Mouse (Mus musculus) spleen, postnatal 10 days (tissue): ENCODE results near the gene Glul.

Experiments
- DNase-seq, 2 experiments: peaks; one replicate each; pipeline ENCODE4 v3.0.0; 2021 to 2022; ENCODE audit warnings: low spot score in 2 of 2

The Glul gene

GRCm38 (mm10) chr1:153909213-153909962, 9.6 kb downstream of the Glul start:
- DNase-seq, result peak in 1 of 2 experiments; percentile 65

- DNase-seq, result peak in 1 of 2 experiments; percentile 24
Observed at GRCm38 (mm10) chr1:153909963-153910291, 10.2 kb downstream of the Glul start.

DNA sequence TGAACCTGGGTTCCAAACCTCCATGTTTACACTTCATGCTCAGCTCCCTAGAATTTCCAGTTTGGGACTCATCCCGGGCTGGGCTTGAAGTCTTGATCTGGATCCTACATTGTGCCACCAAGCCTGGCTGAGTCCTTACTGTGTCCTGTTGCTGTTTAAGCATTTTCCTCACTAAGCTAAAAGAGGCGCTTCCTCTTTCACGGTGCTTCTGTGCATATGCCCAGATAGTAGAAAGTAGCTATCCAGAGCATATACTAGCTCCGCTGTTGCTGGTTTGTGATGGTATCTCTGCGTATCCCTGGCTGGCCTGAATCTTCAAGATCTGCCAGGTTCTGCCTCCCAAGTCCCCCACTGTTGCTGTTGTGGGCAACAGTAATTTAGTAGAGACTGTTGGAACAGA, 10.7 kb downstream of the Glul start:
- DNase-seq, result no peak

DNA sequence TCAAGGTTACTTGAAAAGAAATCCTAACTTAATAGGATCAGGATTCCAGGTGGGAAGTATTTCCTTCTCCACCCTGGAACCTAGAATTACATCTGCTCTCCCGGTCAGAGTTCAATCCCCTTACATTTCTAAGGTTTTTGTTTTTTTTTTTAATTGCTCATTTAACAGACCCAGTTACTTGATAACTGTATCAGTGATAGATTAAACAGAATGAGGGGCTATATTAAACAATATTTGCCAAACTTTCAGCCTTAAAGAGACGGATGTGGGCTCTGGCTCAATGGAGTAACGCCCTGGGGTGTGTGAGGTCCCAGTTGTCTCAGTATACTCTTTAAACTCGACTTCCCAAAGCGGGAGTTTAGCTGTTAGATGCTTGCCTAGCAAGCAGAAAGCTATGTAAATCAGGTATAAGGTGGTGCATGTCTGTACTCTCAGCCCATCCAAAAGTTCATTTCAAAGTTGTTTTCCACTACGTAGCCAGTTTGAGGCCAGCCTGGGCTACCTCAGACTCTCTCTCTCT, 11.6 kb downstream of the Glul start:
- DNase-seq, result no peak

DNA sequence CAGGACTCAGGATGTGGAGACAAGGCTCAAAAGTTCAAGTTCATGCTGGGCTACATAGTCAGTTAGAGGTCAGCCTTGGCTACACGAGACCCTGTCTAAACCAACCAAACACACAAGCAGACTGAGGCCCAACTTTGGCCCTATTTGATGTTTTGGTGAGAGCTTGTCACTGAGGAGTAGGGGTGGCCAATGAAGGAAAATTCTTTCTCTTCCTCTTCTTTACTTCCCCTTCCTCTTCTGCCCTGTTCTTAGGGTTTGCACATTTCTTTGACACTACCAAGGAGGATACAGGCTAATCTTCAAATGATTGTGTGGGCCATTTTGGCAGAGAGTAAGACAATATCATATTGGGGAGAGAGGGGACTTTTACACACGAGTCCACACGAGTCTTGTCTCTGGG, 14.1 kb downstream of the Glul start:
- DNase-seq, result no peak

GRCm38 (mm10) chr1:153918521-153919206, 18.9 kb downstream of the Glul start:
- DNase-seq, result no peak

DNA sequence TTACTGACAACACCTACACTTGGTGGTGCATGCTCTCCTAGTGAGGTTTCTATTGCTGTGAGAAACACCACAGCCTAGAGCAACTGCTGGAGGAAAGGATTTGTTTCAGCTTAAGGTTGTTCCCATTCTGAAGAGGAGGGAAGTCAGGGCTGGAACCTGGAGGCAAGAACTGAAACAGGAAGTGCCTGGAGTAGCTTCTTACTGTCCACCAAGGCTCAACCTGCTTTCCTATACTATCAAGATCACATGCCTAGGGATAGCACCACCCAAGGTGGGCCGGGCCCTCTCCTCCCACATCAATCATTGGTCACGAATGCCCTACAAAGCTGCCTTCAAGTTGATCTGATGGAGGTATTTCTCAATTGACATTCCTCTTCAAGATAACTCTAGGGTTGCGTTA, 21.9 kb downstream of the Glul start:
- no peak for DNase-seq

DNA sequence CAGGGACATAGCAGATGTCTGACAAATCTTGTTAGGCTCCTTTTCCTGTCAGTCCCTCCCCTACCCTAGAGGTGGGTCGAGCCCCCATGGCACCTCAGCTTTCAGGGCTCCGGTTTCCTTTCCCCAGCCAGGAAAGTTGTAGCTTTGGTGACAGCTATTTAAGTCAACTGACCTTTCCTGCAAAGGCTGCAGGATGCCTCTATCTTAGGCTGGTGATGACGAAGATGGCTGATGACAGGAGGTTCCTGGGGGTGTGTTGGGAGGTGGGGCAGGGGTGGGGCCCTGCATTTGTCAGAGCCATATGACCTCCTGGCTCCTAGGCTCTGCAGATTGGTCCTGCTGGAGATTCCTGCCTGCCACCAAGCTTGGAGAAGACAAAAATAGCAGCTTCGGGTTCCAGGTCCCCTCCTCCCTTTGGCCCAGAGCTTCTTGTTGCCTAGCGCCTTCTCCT, 22.9 kb downstream of the Glul start:
- no peak for DNase-seq

DNA sequence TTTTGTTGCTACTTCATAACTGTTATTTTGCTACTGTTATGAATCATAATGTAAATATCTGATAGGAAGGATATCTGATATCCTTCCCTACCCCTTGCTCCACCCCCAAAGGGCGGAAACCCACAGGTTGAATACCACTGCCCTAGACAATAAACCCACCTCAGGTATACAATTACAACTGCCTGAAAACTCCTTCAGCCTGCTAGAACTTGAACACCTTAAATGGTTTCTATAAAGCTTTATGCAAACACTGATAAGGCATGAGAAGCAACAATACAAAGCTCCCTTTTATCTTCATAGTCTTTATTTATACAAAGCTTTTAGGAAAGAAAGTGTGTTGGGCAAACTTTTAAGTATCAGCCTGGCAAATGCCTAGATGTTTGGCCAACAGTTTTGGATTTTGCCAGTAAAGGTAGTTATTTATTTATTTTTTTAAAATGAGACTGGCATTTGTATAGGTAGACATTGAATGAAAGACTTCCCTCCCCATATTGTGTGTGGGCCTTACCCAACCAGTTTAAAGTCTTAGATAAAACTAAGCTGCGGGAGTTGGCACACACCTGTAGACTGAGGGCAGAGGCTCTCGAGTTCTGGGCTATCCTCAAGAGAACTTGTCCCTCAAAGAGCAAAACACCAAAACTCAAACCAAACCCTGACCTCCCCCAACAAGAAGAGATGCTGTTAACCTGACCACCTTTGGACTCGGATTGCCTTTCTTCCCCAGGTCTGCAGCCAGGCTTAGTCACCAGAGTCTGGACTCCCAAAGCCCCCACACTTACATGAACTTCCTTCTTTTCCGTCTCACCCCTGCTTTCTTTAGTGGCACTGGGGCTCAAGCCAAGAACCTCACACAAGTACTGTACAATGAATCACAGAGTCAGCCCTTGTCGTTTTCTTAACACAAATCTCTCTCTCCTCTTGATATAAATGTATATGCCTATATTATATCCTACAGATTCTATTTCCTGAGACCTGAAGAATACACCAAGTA, 24.9 kb downstream of the Glul start:
- DNase-seq, result no peak

- DNase-seq, result no peak
Observed at GRCm38 (mm10) chr1:153930431-153930830, 30.7 kb downstream of the Glul start.

DNA sequence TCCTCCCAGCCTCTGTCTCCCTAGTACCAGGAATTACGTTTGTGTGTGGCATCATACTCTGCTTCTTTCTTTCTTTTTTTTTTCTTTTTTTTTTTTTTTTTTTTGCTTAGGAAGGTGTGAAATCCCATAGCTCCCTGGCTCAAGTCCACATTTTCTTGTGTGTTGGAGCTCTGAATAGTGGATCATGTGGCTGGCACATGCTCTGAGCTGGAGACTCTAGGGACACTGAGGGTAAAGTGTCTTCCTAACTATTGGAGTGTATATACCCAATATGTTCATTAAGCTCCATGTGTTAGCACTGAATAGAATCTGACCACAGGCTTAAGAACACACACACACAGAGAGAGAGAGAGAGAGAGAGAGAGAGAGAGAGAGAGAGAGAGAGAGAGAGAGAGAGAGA, 34.0 kb downstream of the Glul start:
- DNase-seq, result no peak

GRCm38 (mm10) chr1:153935844-153936380, 36.2 kb downstream of the Glul start:
- DNase-seq, result no peak

- peak in 1 of 2 experiments; percentile 20 for DNase-seq
Observed at GRCm38 (mm10) chr1:153937025-153937424, 37.3 kb downstream of the Glul start.

- DNase-seq, result no peak
Observed at GRCm38 (mm10) chr1:153940986-153941385, 41.2 kb downstream of the Glul start.

DNA sequence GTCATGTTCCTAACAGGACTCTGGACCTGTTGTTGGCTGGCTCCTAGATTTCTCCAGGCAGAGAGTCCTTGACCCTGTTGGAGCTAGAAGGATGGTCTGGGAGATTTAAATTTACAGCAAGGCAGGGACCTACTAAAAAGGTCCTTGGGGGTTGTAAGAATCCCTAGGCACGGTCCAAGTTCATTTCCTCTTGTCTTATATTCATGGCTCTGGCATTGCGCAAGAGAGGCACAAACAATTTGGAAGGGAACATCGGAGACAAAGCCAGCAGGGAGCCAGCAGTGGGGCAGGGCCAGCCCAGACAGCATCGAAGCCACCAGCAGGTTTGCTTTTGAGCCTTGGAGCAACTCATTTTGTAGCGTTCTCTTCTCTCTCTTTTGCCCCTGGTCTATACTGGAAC, 45.4 kb downstream of the Glul start:
- DNase-seq, result no peak

DNA sequence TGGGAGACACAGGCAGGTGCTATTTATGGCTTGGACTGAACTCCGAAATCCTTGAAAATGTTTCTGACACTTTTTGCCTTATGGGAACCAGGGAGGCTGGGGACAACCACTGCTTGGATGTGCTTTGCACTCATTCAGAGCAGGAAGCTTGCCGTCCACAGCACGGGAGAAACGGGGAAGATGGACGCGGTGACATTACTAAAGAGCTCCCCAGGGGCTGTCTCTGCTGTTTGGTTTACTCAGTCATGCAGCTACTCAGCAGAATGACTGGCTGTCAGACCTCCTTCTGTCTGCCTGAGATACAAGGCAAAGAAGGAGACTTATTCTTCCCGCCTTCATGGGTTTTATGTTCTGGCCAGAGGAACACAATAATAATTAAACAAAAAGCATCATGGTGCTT, 47.2 kb downstream of the Glul start:
- DNase-seq, result no peak

DNA sequence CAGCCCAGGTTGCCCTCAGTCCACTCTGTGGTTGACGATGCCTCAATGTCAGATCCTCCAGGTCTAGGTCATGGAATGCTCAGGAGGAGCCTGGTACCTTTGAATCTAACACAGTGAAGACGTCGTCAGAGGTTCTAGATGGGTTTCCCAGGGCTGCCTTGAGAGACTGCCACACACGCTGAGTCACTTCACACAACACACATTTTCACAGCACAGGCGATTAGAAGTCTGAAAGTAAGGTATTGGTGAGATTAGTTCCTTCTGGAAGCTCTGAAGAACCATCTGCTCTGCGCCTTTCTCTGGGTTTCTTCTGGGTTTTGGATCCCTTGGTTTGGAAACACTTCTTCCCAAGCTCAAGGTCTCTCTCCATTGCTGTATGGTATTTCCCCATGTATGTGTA, 48.1 kb downstream of the Glul start:
- no peak for DNase-seq

- DNase-seq, result no peak
Observed at GRCm38 (mm10) chr1:153953232-153953631, 53.5 kb downstream of the Glul start.

DNA sequence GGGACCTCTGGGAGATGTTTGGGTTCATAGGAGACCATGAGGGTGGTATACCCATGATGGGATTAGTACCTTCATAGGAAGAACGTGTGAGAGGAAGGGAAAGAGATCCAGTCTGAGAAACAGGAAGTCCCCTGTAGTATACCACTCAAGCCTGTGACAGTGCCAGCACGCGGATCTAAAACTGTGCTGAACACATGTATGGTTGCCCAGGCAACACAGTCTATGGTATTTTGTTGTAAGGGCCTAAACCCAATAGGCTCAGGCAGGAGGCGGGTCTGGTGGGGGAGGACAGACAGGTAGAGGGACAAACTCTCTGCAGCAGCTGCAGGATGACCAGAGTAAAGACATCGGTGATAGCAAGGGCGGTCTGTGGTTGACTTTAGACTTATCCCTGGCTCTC, 54.1 kb downstream of the Glul start:
- no peak for DNase-seq

- DNase-seq, result no peak
Observed at GRCm38 (mm10) chr1:153957850-153958249, 58.1 kb downstream of the Glul start.
